Mouse (Mus musculus) small intestine, adult 2 months (tissue): ENCODE results near the gene Lgals4.

Experiments used
- CTCF ChIP-seq: fragments of 200-500 bp; IDR thresholded peaks from 2 replicates; pipeline ENCODE4 v1.5.1; 2012; ENCODE audit warnings: low read depth, mild to moderate bottlenecking, control low read depth, inconsistent platforms, low read length, moderate library complexity, mixed read lengths; ENCODE audit not compliant: insufficient replicate concordance, insufficient read length; ENCODE audit errors: extremely low read depth
- POLR2A ChIP-seq: fragments of 200-500 bp; IDR thresholded peaks from 2 replicates; pipeline ENCODE4 v1.6.1; 2012; ENCODE audit warnings: low read depth, mild to moderate bottlenecking, control low read depth, inconsistent platforms, low read length, moderate library complexity

GRCm38 (mm10) chr7:28803756-28804155, 29.9 kb upstream of the Lgals4 start:
- TF ChIP-seq CTCF (no peak), POLR2A (no peak)
